Mouse (Mus musculus): ENCODE results near the gene Gm49333. TPM values are rescaled to one million over a fixed set of nuclear protein-coding genes. Genes with fewer than 3 reads are reported as not detected.

Gene Gm49333
- polyA plus RNA-seq, 1 experiment from 2014 or later = not detected

DNA sequence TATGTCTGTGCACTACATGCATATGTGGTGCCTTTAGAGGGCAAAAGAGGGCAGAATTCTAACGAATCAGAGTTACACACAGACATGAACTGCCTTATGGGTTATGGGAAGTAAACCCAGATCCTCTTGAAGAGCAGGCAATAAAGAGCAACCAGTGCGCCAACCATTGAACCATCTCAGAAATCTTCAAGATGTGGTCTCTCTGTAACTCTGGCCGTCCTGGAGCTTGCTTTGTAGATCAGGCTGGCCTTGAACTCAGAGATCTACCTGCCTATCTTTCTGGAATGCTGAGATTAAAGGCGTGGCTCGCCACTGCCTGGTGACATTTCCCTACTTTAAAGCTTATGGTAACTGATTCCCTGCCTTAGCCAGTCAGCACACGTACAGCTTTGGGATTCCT is 60.5 kb downstream of the Gm49333 start:
- Histone ChIP-seq H3K36me3 (peaks cover 20% of the 10 kb centered on the region), H3K27ac (no peak overlapping the region), H3K4me2 (replicated peaks) (peak overlapping the region; percentile 99), H3K27me3 (no peaks in the 10 kb centered on the region), H3K4me3 (peak overlapping the region; percentile 99; the same call in 1 of the 2 replicates), H3K9me3 (no peaks in the 10 kb centered on the region), H3K4me1 (peaks cover 14% of the 10 kb centered on the region), H3K9ac (no peak overlapping the region)
- no peak for ATAC-seq (ENCODE audit: insufficient number of reproducible peaks, insufficient read depth, low FRiP score, low TSS enrichment)
- 23% methylated on average over 6 of the region's 6 CpGs for WGBS

DNA sequence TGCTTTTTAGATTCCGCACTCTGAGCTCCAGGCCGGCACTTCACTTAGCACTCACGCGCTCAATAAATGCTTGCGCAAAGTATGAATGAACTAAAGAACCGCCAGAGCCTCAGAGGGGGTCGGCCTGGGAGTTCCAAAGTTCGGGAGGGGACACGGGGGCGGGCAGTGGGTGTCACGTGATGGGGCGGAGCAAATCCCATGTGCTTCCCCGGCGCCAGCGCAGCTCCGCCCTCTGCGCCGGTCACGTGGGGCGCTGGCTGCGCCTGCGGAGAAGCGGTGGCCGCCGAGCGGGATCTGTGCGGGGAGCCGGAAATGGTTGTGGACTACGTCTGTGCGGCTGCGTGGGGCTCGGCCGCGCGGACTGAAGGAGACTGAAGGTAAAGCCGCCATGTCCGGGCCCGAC is 61.1 kb downstream of the Gm49333 start:
- peak overlapping the region; percentile 97 for H3K27ac ChIP-seq
- peak overlapping the region; percentile 99 for H3K4me2 ChIP-seq (replicated peaks)
- no peaks in the 10 kb centered on the region for H3K9me3 ChIP-seq
- peak overlapping the region; percentile 99 for H3K4me3 ChIP-seq
- no peaks in the 10 kb centered on the region for H3K27me3 ChIP-seq
- peak overlapping the region; percentile 99 for H3K9ac ChIP-seq
- peak; percentile 94 for ATAC-seq (ENCODE audit: insufficient number of reproducible peaks, insufficient read depth, low FRiP score, low TSS enrichment)
- H3K4me1 ChIP-seq = peaks cover 14% of the 10 kb centered on the region
- WGBS = under 1% methylated on average over 35 of the region's 38 CpGs
- H3K36me3 ChIP-seq = peaks cover 26% of the 10 kb centered on the region

DNA sequence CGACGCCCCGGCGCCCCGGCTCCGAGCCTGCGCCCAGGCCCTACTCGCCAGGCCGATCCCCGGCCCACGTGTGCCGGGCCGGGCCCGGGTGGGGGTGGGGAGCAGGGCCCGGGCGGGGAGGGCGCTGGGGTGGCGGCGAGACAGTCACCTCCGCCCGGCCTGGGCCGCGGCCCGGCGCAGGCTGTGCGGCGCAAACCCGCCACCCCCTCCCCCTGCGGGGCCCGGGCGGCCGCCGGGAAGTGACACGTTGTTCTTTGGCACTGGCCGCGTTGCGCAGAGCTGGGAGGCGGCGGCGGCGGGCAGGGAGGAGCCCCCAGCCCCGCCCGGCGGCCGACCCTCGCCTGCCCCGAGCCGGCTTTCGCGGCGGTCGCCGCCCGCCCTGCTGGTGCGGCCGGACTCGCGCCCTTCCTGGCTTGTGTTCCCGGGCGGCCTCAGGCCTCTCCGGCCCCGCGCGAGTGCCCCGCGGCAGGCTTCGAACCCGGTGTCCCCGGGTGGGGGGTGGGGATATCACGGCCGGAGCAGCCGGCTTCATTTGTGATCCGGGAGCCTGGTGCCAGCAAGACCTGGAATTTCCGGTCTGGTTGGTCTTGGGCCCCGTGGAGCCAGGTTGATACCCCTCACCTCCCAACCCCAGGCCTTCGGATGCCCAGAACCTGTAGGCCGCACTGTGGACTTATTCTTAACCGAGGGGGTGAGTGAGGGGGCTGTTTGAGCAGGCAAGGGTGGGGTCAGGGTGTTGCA is 61.7 kb downstream of the Gm49333 start:
- H3K4me1 ChIP-seq = peaks cover 14% of the 10 kb centered on the region
- peak overlapping the region; percentile 99 for H3K9ac ChIP-seq
- H3K27me3 ChIP-seq = no peaks in the 10 kb centered on the region
- H3K9me3 ChIP-seq = no peaks in the 10 kb centered on the region
- peaks cover 32% of the 10 kb centered on the region for H3K36me3 ChIP-seq
- under 1% methylated on average over 51 of the region's 78 CpGs for WGBS
- H3K4me3 ChIP-seq = peak overlapping the region; percentile 99
- peak overlapping the region; percentile 97 for H3K27ac ChIP-seq
- H3K4me2 ChIP-seq (replicated peaks) = peak overlapping the region; percentile 99
- 0 out of 2 replicates have a peak, but pooled peaks have one; percentile 4 for ATAC-seq (ENCODE audit: insufficient number of reproducible peaks, insufficient read depth, low FRiP score, low TSS enrichment)

DNA sequence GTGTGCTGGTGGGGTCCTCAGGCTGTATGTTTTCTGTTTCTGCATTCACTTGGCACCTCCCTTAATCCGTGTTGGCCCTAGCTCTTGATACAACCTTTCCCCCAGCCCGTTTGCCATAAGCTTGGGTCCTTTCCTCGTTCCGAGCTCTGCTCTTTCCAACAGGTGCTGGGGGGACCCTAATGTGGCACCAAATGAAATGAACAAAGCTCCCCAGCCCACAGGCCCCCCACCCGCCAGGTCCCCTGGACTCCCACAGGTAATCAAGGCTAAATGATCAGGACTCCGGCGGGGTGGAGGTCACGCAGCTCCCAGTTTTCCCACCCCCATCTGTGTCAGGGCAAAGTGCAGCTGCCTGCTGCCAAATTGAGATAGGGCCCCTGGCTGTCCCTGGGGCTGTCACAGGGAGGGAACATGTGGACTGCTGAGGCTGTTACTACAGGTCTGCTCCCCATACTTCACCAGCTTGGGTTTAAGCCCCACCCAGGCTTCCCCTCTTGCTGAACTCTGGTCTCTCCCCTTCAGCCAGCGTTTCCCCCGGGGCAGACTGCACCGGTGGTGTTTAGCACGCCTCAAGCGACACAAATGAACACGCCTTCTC is 62.4 kb downstream of the Gm49333 start:
- peak overlapping the region; percentile 99 for H3K9ac ChIP-seq
- no peak for ATAC-seq (ENCODE audit: insufficient number of reproducible peaks, insufficient read depth, low FRiP score, low TSS enrichment)
- 4% methylated on average over 14 of the region's 14 CpGs for WGBS

DNA sequence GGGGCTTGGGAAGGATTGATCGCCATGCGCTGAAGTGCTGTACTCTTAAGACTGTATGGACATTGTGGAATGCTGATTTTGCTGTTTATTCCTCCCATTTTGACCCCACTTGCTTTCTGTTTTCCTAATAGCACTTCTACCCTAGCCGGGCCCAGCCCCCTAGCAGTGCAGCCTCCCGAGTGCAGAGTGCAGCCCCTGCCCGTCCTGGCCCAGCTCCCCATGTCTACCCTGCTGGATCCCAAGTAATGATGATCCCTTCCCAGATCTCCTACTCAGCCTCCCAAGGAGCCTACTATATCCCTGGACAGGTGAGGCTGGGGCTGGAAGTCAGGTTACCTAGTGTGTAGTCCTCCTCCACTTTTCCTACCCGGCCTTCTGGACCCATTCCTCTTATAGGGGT is 63.8 kb downstream of the Gm49333 start:
- Histone ChIP-seq H3K9ac (no peak overlapping the region), H3K4me2 (replicated peaks) (no peak overlapping the region), H3K36me3 (peaks cover 53% of the 10 kb centered on the region), H3K4me1 (peaks cover 14% of the 10 kb centered on the region), H3K9me3 (no peaks in the 10 kb centered on the region), H3K27ac (no peak overlapping the region), H3K27me3 (no peaks in the 10 kb centered on the region), H3K4me3 (no peak overlapping the region)
- WGBS = 93% methylated on average over 6 of the region's 6 CpGs
- ATAC-seq (ENCODE audit: insufficient number of reproducible peaks, insufficient read depth, low FRiP score, low TSS enrichment) = no peak

More for the DNA sequence above, 62.4 kb downstream of the Gm49333 start:
- Histone ChIP-seq H3K36me3 (peaks cover 39% of the 10 kb centered on the region), H3K4me2 (replicated peaks) (peak overlapping the region; percentile 99), H3K27me3 (no peaks in the 10 kb centered on the region), H3K9me3 (no peaks in the 10 kb centered on the region), H3K4me3 (peak overlapping the region; percentile 99), H3K4me1 (peaks cover 14% of the 10 kb centered on the region), H3K27ac (peak overlapping the region; percentile 97)

DNA sequence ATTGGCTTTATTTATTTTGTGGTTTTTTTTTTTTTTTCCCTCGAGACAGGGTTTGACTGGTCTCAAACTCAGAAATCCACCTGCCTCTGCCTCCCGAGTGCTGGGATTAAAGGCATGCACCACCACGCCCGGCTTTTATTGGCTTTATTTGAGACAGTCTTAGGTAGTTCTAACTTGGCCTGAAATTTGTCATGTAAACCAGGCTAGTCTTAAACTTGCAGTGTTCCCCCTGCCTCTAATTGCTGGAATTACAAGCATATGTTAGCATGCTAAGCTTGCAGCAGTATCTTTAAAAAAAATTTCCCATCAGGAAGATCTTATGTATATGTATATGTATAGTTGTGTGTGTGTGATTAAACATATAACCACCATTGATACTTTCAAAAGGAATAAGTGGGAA is 65.3 kb downstream of the Gm49333 start:
- Histone ChIP-seq H3K27ac (no peak overlapping the region), H3K9ac (no peak overlapping the region), H3K9me3 (no peaks in the 10 kb centered on the region), H3K36me3 (peaks cover 68% of the 10 kb centered on the region), H3K4me3 (no peak overlapping the region), H3K4me1 (peaks cover 14% of the 10 kb centered on the region), H3K27me3 (no peaks in the 10 kb centered on the region), H3K4me2 (replicated peaks) (no peak overlapping the region)
- 75% methylated on average over 4 of the region's 4 CpGs for WGBS
- no peak for ATAC-seq (ENCODE audit: insufficient number of reproducible peaks, insufficient read depth, low FRiP score, low TSS enrichment)

DNA sequence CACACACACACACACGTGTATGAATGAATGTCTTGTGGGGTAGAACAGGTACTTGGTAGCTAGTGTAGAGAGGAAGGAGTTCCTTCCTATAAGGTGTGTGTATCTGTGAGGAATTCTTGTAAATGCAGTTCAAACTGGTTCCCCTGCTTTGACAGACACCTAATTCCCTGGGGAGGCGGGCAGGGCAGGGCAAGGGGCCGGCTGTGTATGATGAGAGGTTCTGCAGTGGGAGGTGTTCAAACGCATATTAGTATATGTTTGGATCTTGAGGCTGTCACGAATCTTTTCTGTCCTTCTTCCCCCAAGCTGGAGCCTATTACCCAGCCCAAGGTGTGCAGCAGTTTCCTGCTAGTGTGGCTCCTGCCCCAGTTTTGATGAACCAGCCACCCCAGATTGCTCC is 66.0 kb downstream of the Gm49333 start:
- Histone ChIP-seq H3K27me3 (no peaks in the 10 kb centered on the region), H3K27ac (no peak overlapping the region), H3K4me2 (replicated peaks) (no peak overlapping the region), H3K4me3 (no peak overlapping the region), H3K9me3 (no peaks in the 10 kb centered on the region), H3K9ac (no peak overlapping the region), H3K36me3 (peaks cover 74% of the 10 kb centered on the region), H3K4me1 (peaks cover 14% of the 10 kb centered on the region)
- ATAC-seq (ENCODE audit: insufficient number of reproducible peaks, insufficient read depth, low FRiP score, low TSS enrichment) = no peak
- WGBS = 79% methylated on average over 5 of the region's 5 CpGs

DNA sequence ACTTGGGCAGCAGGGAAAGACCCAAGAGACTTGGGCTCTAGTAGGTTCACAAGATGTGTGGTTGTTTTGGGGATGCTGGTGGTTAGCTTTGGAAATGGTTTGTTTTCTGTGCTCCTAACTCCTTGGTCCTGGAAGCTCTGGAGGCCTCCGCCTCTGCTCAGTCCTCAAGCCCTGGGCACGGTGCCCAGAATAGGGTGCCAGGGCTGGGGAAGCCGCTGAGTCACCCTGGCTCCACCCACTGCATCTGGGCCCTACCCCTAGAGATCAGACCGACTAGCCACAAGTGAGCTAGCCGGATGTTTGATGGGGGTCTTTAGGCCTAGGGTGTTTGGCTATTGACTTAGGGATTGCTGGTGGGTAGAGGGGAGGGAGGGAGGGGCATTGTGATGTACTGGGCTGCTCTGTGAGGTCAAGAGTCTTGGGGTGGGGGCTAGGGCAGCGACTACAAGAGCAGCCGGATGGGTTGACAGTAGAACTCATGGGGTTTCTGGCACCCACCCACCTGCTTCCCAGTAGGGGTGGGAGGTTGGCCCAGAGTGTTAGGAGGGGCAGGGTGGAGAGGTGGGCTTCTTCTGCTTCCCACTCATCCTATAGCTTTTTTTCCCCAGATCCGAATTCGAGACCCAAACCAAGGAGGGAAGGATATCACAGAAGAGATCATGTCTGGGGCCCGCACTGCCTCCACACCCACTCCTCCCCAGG is 66.7 kb downstream of the Gm49333 start:
- Histone ChIP-seq H3K9ac (no peak overlapping the region), H3K4me1 (peaks cover 14% of the 10 kb centered on the region), H3K36me3 (peaks cover 82% of the 10 kb centered on the region), H3K27ac (no peak overlapping the region), H3K4me3 (no peak overlapping the region), H3K4me2 (replicated peaks) (no peak overlapping the region), H3K9me3 (no peaks in the 10 kb centered on the region), H3K27me3 (no peaks in the 10 kb centered on the region)
- no peak for ATAC-seq (ENCODE audit: insufficient number of reproducible peaks, insufficient read depth, low FRiP score, low TSS enrichment)
- WGBS = 88% methylated on average over 10 of the region's 10 CpGs

DNA sequence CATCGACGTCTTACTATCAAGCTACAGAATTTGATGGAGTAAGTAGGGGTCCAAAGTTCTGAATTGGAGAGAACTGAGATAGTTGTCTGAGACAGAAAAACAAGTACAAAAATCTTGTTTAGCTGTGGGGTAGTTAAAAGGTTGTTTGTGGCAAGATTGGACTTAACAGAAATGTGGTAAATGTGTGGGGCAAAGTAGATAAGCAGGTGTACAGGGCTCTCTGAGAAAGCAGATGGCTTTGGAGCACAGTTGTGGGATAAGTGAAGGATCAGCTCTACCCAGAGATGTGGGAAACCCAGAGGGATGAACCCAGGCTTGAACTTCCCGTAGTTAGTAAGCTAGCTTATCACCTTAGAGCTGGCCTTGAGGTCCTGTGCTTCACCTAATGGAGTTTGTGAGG is 79.4 kb downstream of the Gm49333 start:
- 92% methylated on average over 3 of the region's 3 CpGs for WGBS
- Histone ChIP-seq H3K4me1 (peaks cover 14% of the 10 kb centered on the region; the same call in 1 of the 2 replicates), H3K27ac (no peak overlapping the region), H3K9me3 (no peaks in the 10 kb centered on the region), H3K36me3 (peaks cover 63% of the 10 kb centered on the region), H3K4me2 (replicated peaks) (no peak overlapping the region), H3K9ac (no peak overlapping the region), H3K4me3 (no peak overlapping the region), H3K27me3 (no peaks in the 10 kb centered on the region)
- ATAC-seq (ENCODE audit: insufficient number of reproducible peaks, insufficient read depth, low FRiP score, low TSS enrichment) = no peak

DNA sequence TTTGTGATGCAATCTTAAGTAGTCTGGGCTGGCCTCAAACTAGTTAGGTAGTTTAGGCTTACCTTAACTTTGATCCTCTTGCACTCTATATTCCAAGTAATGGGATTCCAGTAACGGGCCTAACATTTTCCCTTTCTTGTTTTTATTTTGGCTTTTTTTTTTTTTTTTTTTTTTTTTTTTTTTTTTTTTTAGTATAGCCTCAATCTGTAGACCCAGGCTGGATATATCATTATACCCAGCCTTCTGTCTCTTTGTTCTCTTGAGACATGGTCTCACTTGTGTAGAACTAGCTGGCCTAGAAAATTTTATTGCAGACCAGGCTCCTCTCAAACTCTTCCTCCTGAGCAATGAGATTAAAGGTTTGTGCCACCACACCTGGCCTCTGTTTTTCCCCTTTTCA is 80.2 kb downstream of the Gm49333 start:
- Histone ChIP-seq H3K36me3 (peaks cover 55% of the 10 kb centered on the region), H3K9ac (no peak overlapping the region), H3K27ac (no peak overlapping the region), H3K27me3 (no peaks in the 10 kb centered on the region), H3K4me2 (replicated peaks) (no peak overlapping the region), H3K9me3 (no peaks in the 10 kb centered on the region), H3K4me1 (peaks cover 19% of the 10 kb centered on the region; the same call in 1 of the 2 replicates), H3K4me3 (no peak overlapping the region)
- no peak for ATAC-seq (ENCODE audit: insufficient number of reproducible peaks, insufficient read depth, low FRiP score, low TSS enrichment)
- 57% methylated on average over 1 of the region's 1 CpGs for WGBS

DNA sequence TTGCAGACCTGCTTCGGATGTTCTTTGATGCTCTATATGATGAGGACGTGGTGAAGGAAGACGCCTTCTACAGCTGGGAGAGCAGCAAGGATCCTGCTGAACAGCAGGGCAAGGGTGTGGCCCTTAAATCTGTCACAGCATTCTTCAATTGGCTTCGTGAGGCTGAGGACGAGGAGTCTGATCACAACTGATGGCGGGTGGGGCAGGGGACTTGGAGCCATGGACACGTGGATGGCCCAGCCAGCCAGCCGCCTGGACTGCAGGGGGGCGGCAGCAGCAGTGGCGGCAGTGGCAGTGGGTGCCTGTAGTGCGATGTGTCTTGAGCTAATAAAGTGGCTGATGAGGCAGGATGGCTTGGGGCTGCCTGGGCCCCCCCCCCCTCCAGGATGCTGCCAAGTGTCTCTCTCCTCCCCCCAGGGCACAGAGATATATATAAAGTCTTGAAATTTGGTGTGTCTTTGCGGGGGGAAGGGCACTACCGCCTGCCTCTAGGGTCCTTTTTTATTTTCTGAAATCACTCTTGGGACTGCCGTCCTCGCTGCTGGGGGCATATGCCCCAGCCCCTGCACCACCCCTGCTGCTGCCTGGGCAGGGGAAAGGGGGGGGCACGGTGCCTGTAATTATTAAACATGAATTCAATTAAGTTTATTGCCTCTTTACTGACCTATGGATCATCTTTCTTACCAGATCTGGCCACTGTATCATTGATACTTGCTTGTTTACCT is 81.0 kb downstream of the Gm49333 start:
- Histone ChIP-seq H3K4me3 (no peak overlapping the region), H3K27ac (no peak overlapping the region), H3K4me1 (peaks cover 19% of the 10 kb centered on the region; the same call in 1 of the 2 replicates), H3K9me3 (no peaks in the 10 kb centered on the region), H3K36me3 (peaks cover 47% of the 10 kb centered on the region), H3K9ac (no peak overlapping the region), H3K4me2 (replicated peaks) (peak overlapping the region; percentile 74), H3K27me3 (no peaks in the 10 kb centered on the region)
- 43% methylated on average over 16 of the region's 16 CpGs for WGBS
- no peak for ATAC-seq (ENCODE audit: insufficient number of reproducible peaks, insufficient read depth, low FRiP score, low TSS enrichment)

All from embryonic facial prominence, embryonic 12.5 days (tissue).